In the genomic region with DNA sequence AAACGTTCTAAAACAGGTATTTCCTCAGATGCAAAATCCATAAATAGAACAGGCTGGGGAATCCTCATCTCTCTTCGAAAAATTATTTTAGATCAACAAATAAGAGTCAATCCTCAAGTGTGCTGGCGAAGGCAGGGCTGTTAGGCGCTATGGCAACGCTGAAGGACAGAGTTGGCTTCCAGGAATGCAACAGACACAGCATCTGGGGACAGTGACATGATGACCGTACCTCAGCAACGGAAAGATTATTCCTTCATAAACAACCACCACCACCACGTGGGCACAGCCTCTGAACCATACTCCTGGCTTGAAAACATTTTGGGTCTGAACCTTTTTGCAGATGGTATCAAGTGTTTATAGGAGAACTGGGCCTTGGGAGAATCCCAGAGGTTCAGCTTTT, we compare ENCODE assay signal across 13 mouse cellular contexts.
DNase-seq lines count a peak whose midpoint lies in the region; ATAC-seq and TF ChIP-seq lines count a peak whose summit lies in the region.
"Had no signal": no experiment of that assay in that cellular context is flagged by ENCODE, and none has a peak within 500 bp of the region (broad histone marks: within the 10 kb centered on the region; RNA-seq: fewer than 3 reads in every experiment).

No protein-coding gene starts in this region.

- no peak for TF ChIP-seq CTCF in liver, adult 2 months (IDR thresholded peaks at IDR 0.05; ENCODE audit: low read depth, low read length)

- no peaks in the 10 kb centered on the region for H3K36me3 ChIP-seq in heart, embryonic 12.5 days
- no peaks in the 10 kb centered on the region for H3K36me3 ChIP-seq in liver, adult 2 months (ENCODE audit: control insufficient read depth, insufficient read depth, low read length)
- no peaks in the 10 kb centered on the region for H3K36me3 ChIP-seq in liver, embryonic 12.5 days
- H3K36me3 ChIP-seq in embryonic facial prominence, embryonic 15.5 days = no peaks in the 10 kb centered on the region
- no peaks in the 10 kb centered on the region for H3K36me3 ChIP-seq in forebrain, embryonic 13.5 days (ENCODE audit: poor library complexity, severe bottlenecking)

- H3K4me2 ChIP-seq in heart, embryonic 12.5 days = no peak overlapping the region
- no peak overlapping the region for H3K4me2 ChIP-seq in liver, embryonic 12.5 days
- H3K4me2 ChIP-seq in embryonic facial prominence, embryonic 15.5 days (replicated peaks) = no peak overlapping the region
- H3K4me2 ChIP-seq in forebrain, embryonic 13.5 days = no peak overlapping the region

- WGBS in heart, embryonic 12.5 days = 74% methylated on average over 8 of the region's 8 CpGs
- 48% methylated on average over 8 of the region's 8 CpGs for WGBS in liver, adult 2 months
- 70% methylated on average over 8 of the region's 8 CpGs for WGBS in liver, embryonic 12.5 days (ENCODE audit: insufficient replicate concordance)
- WGBS in embryonic facial prominence, embryonic 15.5 days = 62% methylated on average over 8 of the region's 8 CpGs
- WGBS in forebrain, embryonic 13.5 days = 79% methylated on average over 8 of the region's 8 CpGs

- H3K4me1 ChIP-seq in heart, embryonic 12.5 days (replicated peaks) = peaks cover 50% of the 10 kb centered on the region
- peaks cover 23% of the 10 kb centered on the region for H3K4me1 ChIP-seq in liver, adult 2 months (ENCODE audit: control insufficient read depth, insufficient read depth, low read length)
- H3K4me1 ChIP-seq in liver, embryonic 12.5 days = peaks cover 59% of the 10 kb centered on the region
- peaks cover 49% of the 10 kb centered on the region for H3K4me1 ChIP-seq in embryonic facial prominence, embryonic 15.5 days
- H3K4me1 ChIP-seq in forebrain, embryonic 13.5 days = peaks cover 21% of the 10 kb centered on the region

- H3K79me2 ChIP-seq in liver, adult 2 months (ENCODE audit: control insufficient read depth, insufficient read depth, low read length) = no peaks in the 10 kb centered on the region

- H3K27me3 ChIP-seq in heart, embryonic 12.5 days (replicated peaks) = no peaks in the 10 kb centered on the region
- H3K27me3 ChIP-seq in liver, adult 2 months (ENCODE audit: control insufficient read depth, insufficient read depth, low read length) = no peaks in the 10 kb centered on the region
- H3K27me3 ChIP-seq in liver, embryonic 12.5 days (replicated peaks) = peaks cover 2% of the 10 kb centered on the region
- no peaks in the 10 kb centered on the region for H3K27me3 ChIP-seq in embryonic facial prominence, embryonic 15.5 days
- H3K27me3 ChIP-seq in forebrain, embryonic 13.5 days = no peaks in the 10 kb centered on the region

- no peak overlapping the region for H3K9ac ChIP-seq in heart, embryonic 12.5 days
- no peak overlapping the region for H3K9ac ChIP-seq in liver, adult 2 months (ENCODE audit: low read depth, low read length)
- no peak overlapping the region for H3K9ac ChIP-seq in liver, embryonic 12.5 days
- H3K9ac ChIP-seq in embryonic facial prominence, embryonic 15.5 days = no peak overlapping the region
- no peak overlapping the region for H3K9ac ChIP-seq in forebrain, embryonic 13.5 days

- TF ChIP-seq POLR2A in liver, adult 2 months (IDR thresholded peaks at IDR 0.05; ENCODE audit: extremely low read depth, insufficient read depth, low read length) = no peak

- H3K27ac ChIP-seq in heart, embryonic 12.5 days (ENCODE audit: poor library complexity, severe bottlenecking) = peak overlapping the region; percentile 76
- H3K27ac ChIP-seq in liver, adult 2 months (replicated peaks; ENCODE audit: insufficient read depth, low read depth, low read length) = peak overlapping the region; percentile 89
- H3K27ac ChIP-seq in liver, embryonic 12.5 days = no peak overlapping the region; the same call in 1 of the 2 replicates
- H3K27ac ChIP-seq in embryonic facial prominence, embryonic 15.5 days (replicated peaks) = peak overlapping the region; percentile 78
- H3K27ac ChIP-seq in forebrain, embryonic 13.5 days = no peak overlapping the region

- intact Hi-C loops in heart, postnatal 25 days (cut with DNase I) = no loop called here

- no peak overlapping the region for H3K4me3 ChIP-seq in heart, embryonic 12.5 days
- no peak overlapping the region for H3K4me3 ChIP-seq in liver, adult 2 months (ENCODE audit: insufficient read depth, low read depth, low read length)
- no peak overlapping the region for H3K4me3 ChIP-seq in liver, embryonic 12.5 days
- no peak overlapping the region for H3K4me3 ChIP-seq in embryonic facial prominence, embryonic 15.5 days (replicated peaks)
- H3K4me3 ChIP-seq in forebrain, embryonic 13.5 days = no peak overlapping the region

- ATAC-seq in heart, embryonic 12.5 days (ENCODE audit: insufficient number of reproducible peaks, low FRiP score) = no peak
- ATAC-seq in liver, embryonic 12.5 days = no peak
- ATAC-seq in embryonic facial prominence, embryonic 15.5 days (ENCODE audit: insufficient number of reproducible peaks, low FRiP score, low TSS enrichment, low read depth) = no peak
- no peak for ATAC-seq in forebrain, embryonic 13.5 days
- ATAC-seq: CD4-positive, CD25-positive, alpha-beta regulatory T cell, adult 4 months; midbrain, embryonic 16.5 days had no signal

- no peak for DNase-seq in heart, postnatal 25 days (ENCODE audit: low spot score)
- DNase-seq in liver, adult 2 months (ENCODE audit: extremely low read depth, low read depth, low spot score) = no peak
- peak; percentile 61 for DNase-seq in adrenal gland, postnatal 10 days
- DNase-seq in urinary bladder, postnatal 25 days (ENCODE audit: low spot score) = no peak
- DNase-seq: cerebellum, adult 9-10 months; right cerebral cortex, postnatal 4 days; thymus, postnatal 4 days had no signal

- H3K9me3 ChIP-seq in heart, embryonic 12.5 days (replicated peaks) = no peaks in the 10 kb centered on the region
- H3K9me3 ChIP-seq in liver, embryonic 12.5 days (replicated peaks) = no peaks in the 10 kb centered on the region
- no peaks in the 10 kb centered on the region for H3K9me3 ChIP-seq in embryonic facial prominence, embryonic 15.5 days (replicated peaks)
- H3K9me3 ChIP-seq in forebrain, embryonic 13.5 days (replicated peaks) = no peaks in the 10 kb centered on the region

Comparison
In these comparisons a context has a peak if more than half of its experiments do, and no peak if none do; other contexts are left out.
1. H3K27ac ChIP-seq: peak in heart, embryonic 12.5 days (single experiment), liver, adult 2 months (single experiment) and embryonic facial prominence, embryonic 15.5 days (single experiment); none in liver, embryonic 12.5 days (single experiment) and forebrain, embryonic 13.5 days (single experiment).